Mouse (Mus musculus) adrenal gland, postnatal 4 days (tissue): Measurements from ENCODE around the gene St6galnac1. TPM values are rescaled to one million over a fixed set of nuclear protein-coding genes. Genes with fewer than 3 reads are reported as not detected.
"Not testable (repeated sequence)": the region's sequence is repeated elsewhere in the genome, so short reads cannot be mapped to it uniquely, and the experiment has no call there.

Experiments
- DNase-seq, 2 experiments: peaks; one replicate each; pipeline ENCODE4 v3.0.0; 2021 to 2022; ENCODE audit warnings: low spot score in 2 of 2, mixed read lengths in 2 of 2
- total RNA-seq, 2 experiments: library from RNA; stranded (reverse); gene quantifications; 2 replicates each; pipeline ENCODE4 v1.2.3; 2021

The St6galnac1 gene
- total RNA-seq, 2 experiments from 2014 or later: 0.17 to 0.37 TPM

DNA sequence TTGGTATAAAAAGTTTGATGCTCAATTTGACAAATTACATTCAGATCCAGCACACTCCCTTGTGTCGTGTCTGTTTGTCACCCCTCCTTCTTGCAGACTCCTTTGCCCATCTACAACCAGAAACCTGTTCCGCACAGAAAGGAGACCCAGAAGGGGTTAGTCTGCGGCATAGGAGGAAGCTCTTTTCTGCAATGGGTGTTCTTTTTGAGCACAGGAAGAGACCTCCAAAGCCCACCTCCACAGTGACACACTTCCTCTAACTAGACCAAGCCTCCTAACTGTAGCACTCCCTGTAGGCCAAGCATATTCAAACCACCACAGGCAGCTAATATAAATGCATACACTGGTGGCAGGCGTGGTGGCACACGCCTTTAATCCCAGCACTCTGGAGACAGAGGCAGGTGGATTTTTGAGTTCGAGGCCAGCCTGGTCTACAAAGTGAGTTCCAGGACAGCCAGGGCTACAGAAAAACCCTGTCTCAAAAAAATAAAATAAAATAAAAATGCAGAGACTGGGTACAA, 44.2 kb downstream of the St6galnac1 start:
- not testable (repeated sequence) for DNase-seq

DNA sequence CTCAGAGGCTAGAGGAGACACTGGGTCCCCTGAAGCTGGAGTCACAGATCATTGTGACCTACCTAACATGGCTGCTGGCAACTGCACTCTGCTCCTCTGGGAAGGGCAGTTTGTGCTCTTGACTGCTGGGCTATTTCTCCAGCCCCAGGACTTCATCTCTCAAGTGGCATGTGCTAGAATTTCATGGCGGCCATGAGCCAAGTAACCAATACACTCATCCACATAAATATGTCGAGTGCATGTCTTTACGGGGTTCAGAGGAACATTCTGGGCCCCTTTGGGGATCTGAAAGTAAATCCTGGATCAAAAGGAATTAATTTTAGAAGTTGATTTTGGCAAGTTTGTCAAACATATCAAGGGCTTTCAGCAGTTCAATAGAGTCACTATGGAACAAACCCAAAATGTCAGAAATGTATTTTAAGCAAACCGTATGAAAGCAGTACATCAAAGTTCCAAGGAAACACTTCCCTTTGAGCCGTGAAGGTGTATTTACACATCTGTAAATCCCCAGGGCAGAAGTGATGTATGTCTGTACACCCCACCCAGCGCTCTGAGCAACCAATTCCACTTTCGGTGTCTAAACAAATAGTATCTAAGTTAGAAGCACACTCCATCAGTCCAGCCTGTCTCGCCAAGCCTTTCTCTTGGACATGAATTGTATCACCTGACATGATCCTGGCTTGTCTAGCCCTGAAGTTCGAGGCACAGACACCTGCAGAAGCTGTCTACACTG, 45.9 kb downstream of the St6galnac1 start:
- DNase-seq: no peak

DNA sequence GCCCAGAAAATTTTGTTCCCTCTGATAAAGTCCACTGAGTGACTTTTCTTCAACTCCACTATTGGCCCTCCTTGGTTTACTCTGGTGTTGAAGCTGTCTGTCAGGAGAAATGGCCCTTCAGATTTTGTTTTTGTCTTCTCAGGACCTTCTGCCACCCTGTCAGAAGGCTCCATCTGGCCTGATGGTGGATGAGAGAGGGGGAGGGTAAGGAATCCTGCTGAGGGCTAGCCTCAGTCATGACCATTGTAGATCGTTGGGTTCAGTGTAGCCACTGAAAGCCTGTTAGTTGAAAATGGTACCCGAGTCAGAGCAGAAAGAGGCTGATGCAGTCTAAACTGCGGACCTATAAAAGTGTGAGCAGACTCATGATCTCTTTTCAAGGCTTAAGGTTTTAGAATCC, 49.2 kb downstream of the St6galnac1 start:
- no peak for DNase-seq

DNA sequence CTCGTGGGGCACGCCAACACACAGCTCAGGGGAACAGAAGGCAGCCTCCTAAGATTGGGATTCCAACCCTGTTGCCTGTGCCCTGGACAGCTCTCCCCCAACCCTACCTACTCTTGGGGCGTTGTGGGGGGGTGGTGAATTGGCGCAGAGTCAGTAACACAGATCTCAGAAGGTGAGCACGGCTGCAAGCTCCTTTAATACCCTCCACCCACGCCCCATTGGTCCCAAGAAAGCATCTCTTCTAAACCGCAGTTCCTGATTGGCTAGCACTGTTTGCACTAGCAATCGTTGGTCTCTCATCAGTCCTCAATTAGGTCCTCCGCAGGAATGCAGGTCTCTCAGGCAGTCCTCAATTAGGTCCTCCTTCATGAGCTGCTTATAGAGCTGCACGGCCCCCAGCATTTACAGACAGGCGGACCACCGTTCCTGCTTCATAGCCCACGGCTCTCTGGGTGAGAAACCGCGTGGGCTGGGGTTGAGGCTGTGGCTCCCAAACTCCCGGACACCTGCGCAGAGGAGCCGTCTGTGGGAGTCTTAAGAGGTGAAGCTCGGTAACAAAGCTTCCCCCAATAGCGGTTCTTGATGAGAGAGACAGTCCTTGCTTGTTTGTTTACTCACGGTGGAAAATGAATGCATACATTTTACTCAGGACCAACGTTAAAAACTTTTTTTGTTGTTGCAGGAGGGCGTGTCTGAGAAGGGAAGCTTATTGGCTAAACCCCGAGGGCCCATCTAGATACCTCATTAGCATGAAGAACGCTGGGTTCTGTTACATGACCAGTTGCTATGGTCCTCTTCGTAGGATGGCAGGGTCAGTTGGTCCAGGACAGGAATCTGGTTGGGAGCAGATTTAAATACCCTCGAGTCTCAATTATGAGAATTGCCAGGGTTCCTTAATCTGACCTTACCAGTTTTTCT, 50.0 kb downstream of the St6galnac1 start:
- DNase-seq: no peak

DNA sequence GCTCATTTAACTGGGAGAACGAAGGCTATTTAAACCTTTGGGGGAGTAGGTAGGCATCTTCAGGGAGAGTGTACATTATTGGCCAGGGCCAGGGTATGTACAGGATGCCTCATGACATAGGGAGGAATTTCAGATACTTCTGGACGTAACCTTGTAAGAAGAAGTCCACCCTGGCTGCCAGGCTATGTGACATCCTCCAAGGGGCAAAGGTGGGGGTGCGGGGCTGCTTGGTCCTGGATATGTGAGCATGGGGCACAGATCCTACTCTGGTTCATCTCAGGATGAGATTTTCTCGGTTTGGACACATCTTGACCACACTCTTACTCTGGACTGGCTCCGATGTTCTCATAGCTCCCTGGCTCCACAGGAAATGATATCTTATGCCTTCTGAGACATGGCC, 52.2 kb downstream of the St6galnac1 start:
- DNase-seq: no peak

DNA sequence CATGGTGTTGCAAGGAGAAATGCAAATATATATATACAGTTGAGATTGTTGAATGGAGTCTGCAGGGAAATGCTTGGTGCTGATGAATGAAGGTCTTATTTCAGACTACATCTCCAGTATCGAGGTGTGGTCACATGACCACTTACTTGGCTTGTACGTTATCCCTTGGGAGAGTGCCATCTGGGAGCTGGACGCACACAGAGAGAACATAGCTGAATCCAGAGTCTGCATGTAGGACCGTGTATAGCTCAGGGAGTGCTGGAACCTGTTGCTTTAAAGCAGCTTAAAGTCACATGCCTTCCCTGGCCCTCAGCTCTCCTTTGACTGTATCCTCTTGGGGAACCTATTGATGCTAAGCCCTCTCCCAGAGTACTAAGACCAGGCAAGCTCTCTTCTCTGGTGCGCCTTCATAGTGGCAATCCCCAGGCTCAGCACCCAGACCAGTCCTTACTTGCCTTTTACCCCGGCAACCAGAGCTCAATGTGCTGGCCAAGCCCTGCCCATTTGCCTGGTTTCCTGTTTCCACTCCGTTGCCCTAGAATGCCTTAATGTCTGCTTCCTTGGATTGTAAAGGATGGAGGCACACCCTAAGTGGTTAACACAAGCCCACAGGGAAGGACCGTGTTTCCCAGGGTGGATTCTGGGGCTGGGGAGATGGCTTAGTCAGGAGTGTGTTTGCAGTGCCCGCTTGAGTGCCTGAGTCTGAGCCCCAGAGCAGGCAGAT, 53.6 kb downstream of the St6galnac1 start:
- no peak for DNase-seq

DNA sequence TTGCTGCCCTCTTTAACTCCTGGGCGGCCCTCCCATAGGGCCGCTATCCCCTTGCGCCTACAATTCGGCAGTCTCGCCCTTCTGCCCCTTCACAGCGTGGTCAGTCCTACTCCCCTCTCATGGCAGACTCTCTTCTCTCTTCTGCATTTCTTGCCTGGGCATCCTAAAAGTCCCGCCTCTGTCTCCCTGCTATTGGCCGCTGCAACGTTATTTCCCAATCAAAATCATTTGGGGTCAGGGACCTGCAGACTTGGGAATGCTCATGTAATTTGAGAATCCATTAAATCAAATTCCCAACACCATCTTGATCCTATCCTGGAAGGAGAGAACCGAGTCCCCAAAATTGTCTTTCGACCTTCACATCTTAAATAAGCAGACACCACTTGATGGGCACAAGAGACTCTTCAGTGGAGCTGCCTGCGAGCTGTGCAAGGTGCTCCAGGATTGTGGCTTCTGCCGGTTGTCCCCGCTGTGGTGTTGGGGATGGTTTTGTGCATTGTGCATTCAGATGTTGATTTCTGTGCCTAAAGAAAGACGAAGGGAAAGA, 54.9 kb downstream of the St6galnac1 start:
- no peak for DNase-seq

Other genes starting within 250 kb of the St6galnac1 start
- gene Sphk1, start 244.6 kb downstream of the St6galnac1 start, total RNA-seq: 1 to 10 TPM; 5.3 to 6.0 TPM
- 10 to 100 TPM; 32.6 to 39.0 TPM for gene Ube2o, start 194.1 kb downstream of the St6galnac1 start, total RNA-seq
- gene Aanat, start 189.1 kb downstream of the St6galnac1 start, total RNA-seq: not detected
- 10 to 100 TPM; 18.0 TPM for gene Rhbdf2, start 148.5 kb downstream of the St6galnac1 start, total RNA-seq
- 1 to 10 TPM; 5.2 to 5.5 TPM for gene Prcd, start 122.0 kb downstream of the St6galnac1 start, total RNA-seq
- 10 to 100 TPM; 39.7 to 43.6 TPM for gene Cygb, start 121.2 kb downstream of the St6galnac1 start, total RNA-seq
- gene Mxra7, start 52.5 kb upstream of the St6galnac1 start, total RNA-seq: 10 to 100 TPM; 53.5 to 64.9 TPM
- 10 to 100 TPM; 34.1 to 34.2 TPM for gene Mettl23, start 67.8 kb upstream of the St6galnac1 start, total RNA-seq
- gene Jmjd6, start 67.9 kb upstream of the St6galnac1 start, total RNA-seq: 10 to 100 TPM; 38.6 to 39.2 TPM
- gene Mfsd11, start 76.9 kb upstream of the St6galnac1 start, total RNA-seq: 10 to 100 TPM; 40.9 to 43.9 TPM
- 100 to 1,000 TPM; 336 to 337 TPM for gene Srsf2, start 77.6 kb upstream of the St6galnac1 start, total RNA-seq
- gene Mgat5b, start 143.4 kb upstream of the St6galnac1 start, total RNA-seq: 1 to 10 TPM; 4.1 to 4.5 TPM